Mouse (Mus musculus): ENCODE measurements around the gene Nudt3. TPM values are rescaled to one million over a fixed set of nuclear protein-coding genes. Genes with fewer than 3 reads are reported as not detected.

The Nudt3 gene
- total RNA-seq, 2 experiments from 2014 or later, result 343 TPM

- intact Hi-C loops (cut with DNase I), result no loop called here
- no peak for DNase-seq (ENCODE audit: low spot score)
Observed at GRCm38 (mm10) chr17:27576056-27576455, 47.2 kb downstream of the Nudt3 start.

- intact Hi-C loops (cut with DNase I), result no loop called here
- DNase-seq (ENCODE audit: low spot score), result no peak
Observed at GRCm38 (mm10) chr17:27575116-27575776, 48.0 kb downstream of the Nudt3 start.

GRCm38 (mm10) chr17:27574470-27575115, 48.7 kb downstream of the Nudt3 start:
- DNase-seq (ENCODE audit: low spot score), result peak; percentile 80
- intact Hi-C loops (cut with DNase I), result no loop called here

- intact Hi-C loops (cut with DNase I), result no loop called here
Observed at GRCm38 (mm10) chr17:27573772-27574320, 49.4 kb downstream of the Nudt3 start.

GRCm38 (mm10) chr17:27571315-27571714, 52.0 kb downstream of the Nudt3 start:
- intact Hi-C loops (cut with DNase I), result no loop called here
- DNase-seq (ENCODE audit: low spot score), result no peak

More at GRCm38 (mm10) chr17:27573772-27574320, 49.4 kb downstream of the Nudt3 start:
- DNase-seq (ENCODE audit: low spot score), result no peak

- DNase-seq (ENCODE audit: low spot score), result no peak
- intact Hi-C loops (cut with DNase I), result loop anchor here (10.0 kb wide), 1 partner anchor 197 kb away; no protein-coding TSS in a partner anchor
Observed at GRCm38 (mm10) chr17:27568228-27568627, 55.1 kb downstream of the Nudt3 start.

GRCm38 (mm10) chr17:27565942-27566267, 57.4 kb downstream of the Nudt3 start:
- DNase-seq (ENCODE audit: low spot score), result no peak
- intact Hi-C loops (cut with DNase I), result loop anchor here (1.0 to 10.0 kb wide), 4 partner anchors 21 to 199 kb away; no protein-coding TSS in a partner anchor

- intact Hi-C loops (cut with DNase I), result loop anchor here (1.0 to 10.0 kb wide), 3 partner anchors 31 to 199 kb away; no protein-coding TSS in a partner anchor
- DNase-seq (ENCODE audit: low spot score), result peak; percentile 91
Observed at GRCm38 (mm10) chr17:27565163-27565941, 57.9 kb downstream of the Nudt3 start, which contains the start of gene AI413582. Gene AI413582 (minus strand): TSS chr17:27565756.

- intact Hi-C loops (cut with DNase I), result loop anchor here (1.0 to 10.0 kb wide), 3 partner anchors 30 to 200 kb away; no protein-coding TSS in a partner anchor
- DNase-seq (ENCODE audit: low spot score), result no peak
Observed at GRCm38 (mm10) chr17:27564391-27565162, 58.7 kb downstream of the Nudt3 start.

- intact Hi-C loops (cut with DNase I), result loop anchor here (10.0 kb wide), 1 partner anchor 201 kb away; no protein-coding TSS in a partner anchor
Observed at GRCm38 (mm10) chr17:27563771-27564244, 59.5 kb downstream of the Nudt3 start.

GRCm38 (mm10) chr17:27561809-27562526, 61.3 kb downstream of the Nudt3 start:
- no peak for DNase-seq (ENCODE audit: low spot score)

More at GRCm38 (mm10) chr17:27563771-27564244, 59.5 kb downstream of the Nudt3 start:
- DNase-seq (ENCODE audit: low spot score), result no peak

GRCm38 (mm10) chr17:27560926-27561480, 62.3 kb downstream of the Nudt3 start:
- no peak for DNase-seq (ENCODE audit: low spot score)
- intact Hi-C loops (cut with DNase I), result loop anchor here (10.0 kb wide), 1 partner anchor 204 kb away; no protein-coding TSS in a partner anchor

More at GRCm38 (mm10) chr17:27561809-27562526, 61.3 kb downstream of the Nudt3 start:
- intact Hi-C loops (cut with DNase I), result loop anchor here (10.0 kb wide), 1 partner anchor 203 kb away; no protein-coding TSS in a partner anchor

- intact Hi-C loops (cut with DNase I), result no loop called here
- no peak for DNase-seq (ENCODE audit: low spot score)
Observed at GRCm38 (mm10) chr17:27559596-27559995, 63.7 kb downstream of the Nudt3 start.

GRCm38 (mm10) chr17:27558845-27559244, 64.5 kb downstream of the Nudt3 start:
- no peak for DNase-seq (ENCODE audit: low spot score)
- intact Hi-C loops (cut with DNase I), result no loop called here

- no peak for DNase-seq (ENCODE audit: low spot score)
- intact Hi-C loops (cut with DNase I), result no loop called here
Observed at GRCm38 (mm10) chr17:27557927-27558661, 65.2 kb downstream of the Nudt3 start.

GRCm38 (mm10) chr17:27557181-27557926, 65.9 kb downstream of the Nudt3 start:
- intact Hi-C loops (cut with DNase I), result no loop called here
- no peak for DNase-seq (ENCODE audit: low spot score)

All from heart, postnatal 25 days (tissue).